Mouse (Mus musculus) MEL (cell line): ENCODE data around the gene Tiam1. TPM values are rescaled to one million over a fixed set of nuclear protein-coding genes. Genes with fewer than 3 reads are reported as not detected.

ENCODE experiments used
- DNase-seq: peaks from one replicate; pipeline ENCODE4 v3.0.0; 2011; ENCODE audit warnings: low read depth, low spot score
- H3K27ac ChIP-seq: 2 replicates; pipeline ENCODE4 v1.5.1; 2012; ENCODE audit warnings: low read depth, mild to moderate bottlenecking, control low read depth, low read length, moderate library complexity; ENCODE audit not compliant: control insufficient read depth
- H3K27me3 ChIP-seq, 2 experiments: fragments of 150-350 bp in 1 of 2; sonication (generic) in 1 of 2; 2 replicates each; pipeline ENCODE4 v1.6.1; 2012; ENCODE audit warnings: low read length in 2 of 2, mild to moderate bottlenecking in 2 of 2, improper control_type of control experiment in 1 of 2, moderate library complexity in 1 of 2; ENCODE audit not compliant: insufficient read depth in 2 of 2, control insufficient read depth in 1 of 2
- H3K36me3 ChIP-seq, 2 experiments: 2 replicates each; pipeline ENCODE4 v1.6.1; 2012 to 2014; ENCODE audit warnings: low read length in 2 of 2, improper control_type of control experiment in 1 of 2, inconsistent platforms in 1 of 2, mild to moderate bottlenecking in 1 of 2; ENCODE audit not compliant: insufficient read depth in 2 of 2, control insufficient read depth in 1 of 2
- H3K4me1 ChIP-seq, 2 experiments: fragments of 150-350 bp in 1 of 2; sonication (generic) in 1 of 2; 2 replicates each; pipeline ENCODE4 v1.6.1; 2012; ENCODE audit warnings: low read length in 2 of 2, improper control_type of control experiment in 1 of 2, mild to moderate bottlenecking in 1 of 2; ENCODE audit not compliant: insufficient read depth in 2 of 2, control insufficient read depth in 1 of 2
- H3K4me3 ChIP-seq, 2 experiments: fragments of 150-350 bp in 1 of 2; sonication (generic) in 1 of 2; 2 replicates each; pipeline ENCODE4 v1.5.1; 2012; ENCODE audit warnings: low read depth in 2 of 2, low read length in 2 of 2, mild to moderate bottlenecking in 2 of 2, moderate library complexity in 2 of 2, control low read depth in 1 of 2, improper control_type of control experiment in 1 of 2; ENCODE audit not compliant: control insufficient read depth in 1 of 2, insufficient read depth in 1 of 2
- H3K79me2 ChIP-seq: 2 replicates; pipeline ENCODE4 v1.6.1; 2012; ENCODE audit warnings: mild to moderate bottlenecking, low read length, moderate library complexity; ENCODE audit not compliant: control insufficient read depth, poor library complexity, insufficient read depth
- H3K9ac ChIP-seq: 2 replicates; pipeline ENCODE4 v1.6.1; 2012; ENCODE audit warnings: low read depth, mild to moderate bottlenecking, control low read depth, low read length, moderate library complexity; ENCODE audit not compliant: control insufficient read depth, poor library complexity, severe bottlenecking
- H3K9me3 ChIP-seq: fragments of 150-350 bp; sonication (generic); replicated peaks from 2 replicates; pipeline ENCODE4 v1.6.1; 2012; ENCODE audit warnings: mild to moderate bottlenecking, low read length, improper control_type of control experiment, moderate library complexity; ENCODE audit not compliant: insufficient read depth
- BHLHE40 ChIP-seq: IDR thresholded peaks from 2 replicates; pipeline ENCODE4 v1.6.1; 2012; ENCODE audit warnings: low read depth, mild to moderate bottlenecking, inconsistent platforms, low read length, improper control_type of control experiment, borderline replicate concordance
- CHD1 ChIP-seq: IDR thresholded peaks from 2 replicates; pipeline ENCODE4 v1.6.1; 2012; ENCODE audit warnings: low read depth, mild to moderate bottlenecking, inconsistent platforms, low read length, improper control_type of control experiment
- CTCF ChIP-seq, 3 experiments: IDR thresholded peaks in 2 of 3; conservative IDR thresholded peaks in 1 of 3; 2 replicates each; pipeline ENCODE4 v1.5.1; 2011 to 2012; ENCODE audit warnings: low read length in 3 of 3, low read depth in 2 of 3, mild to moderate bottlenecking in 2 of 3, improper control_type of control experiment in 1 of 3, inconsistent platforms in 1 of 3, mixed read lengths in 1 of 3, moderate library complexity in 1 of 3; ENCODE audit not compliant: control insufficient read depth in 1 of 3, insufficient read depth in 1 of 3, poor library complexity in 1 of 3, severe bottlenecking in 1 of 3
- EP300 ChIP-seq, 2 experiments: IDR thresholded peaks; 2 replicates each; pipeline ENCODE4 v1.6.1; 2011; ENCODE audit warnings: improper control_type of control experiment in 2 of 2, low read length in 2 of 2, low read depth in 1 of 2, mild to moderate bottlenecking in 1 of 2
- ETS1 ChIP-seq: IDR thresholded peaks from 2 replicates; pipeline ENCODE4 v1.6.1; 2012; ENCODE audit warnings: low read depth, mild to moderate bottlenecking, inconsistent platforms, low read length, improper control_type of control experiment, moderate library complexity
- GATA1 ChIP-seq: IDR thresholded peaks from 2 replicates; pipeline ENCODE4 v1.6.1; 2011; ENCODE audit warnings: low read depth, low read length, improper control_type of control experiment
- HCFC1 ChIP-seq: IDR thresholded peaks from 2 replicates; pipeline ENCODE4 v1.6.1; 2012; ENCODE audit warnings: low read depth, mild to moderate bottlenecking, inconsistent platforms, low read length, improper control_type of control experiment, moderate library complexity
- KAT2A ChIP-seq: conservative IDR thresholded peaks from 2 replicates; pipeline ENCODE4 v1.6.1; 2012; ENCODE audit warnings: low read depth, low read length, improper control_type of control experiment, inconsistent platforms
- MAX ChIP-seq: IDR thresholded peaks from 2 replicates; pipeline ENCODE4 v1.6.1; 2011; ENCODE audit warnings: low read length, improper control_type of control experiment
- MAZ ChIP-seq: IDR thresholded peaks from 2 replicates; pipeline ENCODE4 v1.6.1; 2012; ENCODE audit warnings: low read depth, mild to moderate bottlenecking, inconsistent platforms, low read length, improper control_type of control experiment
- MXI1 ChIP-seq: IDR thresholded peaks from 2 replicates; pipeline ENCODE4 v1.6.1; 2011; ENCODE audit warnings: mild to moderate bottlenecking, low read depth, low read length, improper control_type of control experiment
- MYC ChIP-seq: IDR thresholded peaks from 2 replicates; pipeline ENCODE4 v1.6.1; 2011; ENCODE audit warnings: low read depth, mild to moderate bottlenecking, low read length, improper control_type of control experiment, moderate library complexity
- POLR2AphosphoS2 ChIP-seq: IDR thresholded peaks from 2 replicates; pipeline ENCODE4 v1.6.1; 2011; ENCODE audit warnings: low read length, improper control_type of control experiment
- POLR2AphosphoS5 ChIP-seq: IDR thresholded peaks from 2 replicates; pipeline ENCODE4 v1.6.1; 2012; ENCODE audit warnings: low read depth, borderline replicate concordance, mild to moderate bottlenecking, inconsistent platforms, low read length, moderate library complexity, mixed read lengths
- SIN3A ChIP-seq: IDR thresholded peaks from 2 replicates; pipeline ENCODE4 v1.6.1; 2012; ENCODE audit warnings: low read length, improper control_type of control experiment, inconsistent platforms
- TAL1 ChIP-seq: IDR thresholded peaks from 2 replicates; pipeline ENCODE4 v1.6.1; 2012; ENCODE audit warnings: mild to moderate bottlenecking, inconsistent platforms, low read length, moderate library complexity, mixed read lengths
- TBP ChIP-seq: IDR thresholded peaks from 2 replicates; pipeline ENCODE4 v1.8.0; 2011; ENCODE audit warnings: low read depth, low read length, improper control_type of control experiment
- UBTF ChIP-seq: IDR thresholded peaks from 2 replicates; pipeline ENCODE4 v1.6.1; 2012; ENCODE audit warnings: low read depth, mild to moderate bottlenecking, inconsistent platforms, low read length, improper control_type of control experiment, moderate library complexity, borderline replicate concordance; ENCODE audit not compliant: insufficient read depth
- USF1 ChIP-seq: IDR thresholded peaks from 2 replicates; pipeline ENCODE4 v1.6.1; 2014; ENCODE audit warnings: low read depth, mild to moderate bottlenecking, inconsistent platforms, low read length, improper control_type of control experiment, moderate library complexity
- USF2 ChIP-seq, 2 experiments: IDR thresholded peaks; 2 replicates each; pipeline ENCODE4 v1.6.1; 2011 to 2012; ENCODE audit warnings: improper control_type of control experiment in 2 of 2, low read length in 2 of 2, borderline replicate concordance in 1 of 2, inconsistent platforms in 1 of 2, low read depth in 1 of 2, mild to moderate bottlenecking in 1 of 2; ENCODE audit not compliant: insufficient read depth in 1 of 2
- ZMIZ1 ChIP-seq: IDR thresholded peaks from 2 replicates; pipeline ENCODE4 v1.6.1; 2012; ENCODE audit warnings: low read depth, mild to moderate bottlenecking, inconsistent platforms, low read length, improper control_type of control experiment, moderate library complexity
- polyA plus RNA-seq, 2 experiments: library from polyadenylated mRNA; stranded (reverse) in 1 of 2; unstranded in 1 of 2; fragments of >175 nt in 1 of 2; fragments of >200 nt in 1 of 2; gene quantifications; 2 replicates each; pipeline versions ENCODE4 v1.2.1 to v1.2.4; 2012; ENCODE audit warnings: low replicate concordance in 2 of 2, low read depth in 1 of 2; ENCODE audit not compliant: insufficient read length in 2 of 2, insufficient read depth in 1 of 2, missing spikeins in 1 of 2
- total RNA-seq: library from RNA; depleted of rRNA; stranded (reverse); fragments of 300-350 nt; gene quantifications from 2 replicates; pipeline ENCODE4 v1.2.3, GENCODE M21; 2012

Gene Tiam1
- total and polyA plus RNA-seq, 3 experiments: 15.0 to 23.9 (median 19.9) TPM

DNA sequence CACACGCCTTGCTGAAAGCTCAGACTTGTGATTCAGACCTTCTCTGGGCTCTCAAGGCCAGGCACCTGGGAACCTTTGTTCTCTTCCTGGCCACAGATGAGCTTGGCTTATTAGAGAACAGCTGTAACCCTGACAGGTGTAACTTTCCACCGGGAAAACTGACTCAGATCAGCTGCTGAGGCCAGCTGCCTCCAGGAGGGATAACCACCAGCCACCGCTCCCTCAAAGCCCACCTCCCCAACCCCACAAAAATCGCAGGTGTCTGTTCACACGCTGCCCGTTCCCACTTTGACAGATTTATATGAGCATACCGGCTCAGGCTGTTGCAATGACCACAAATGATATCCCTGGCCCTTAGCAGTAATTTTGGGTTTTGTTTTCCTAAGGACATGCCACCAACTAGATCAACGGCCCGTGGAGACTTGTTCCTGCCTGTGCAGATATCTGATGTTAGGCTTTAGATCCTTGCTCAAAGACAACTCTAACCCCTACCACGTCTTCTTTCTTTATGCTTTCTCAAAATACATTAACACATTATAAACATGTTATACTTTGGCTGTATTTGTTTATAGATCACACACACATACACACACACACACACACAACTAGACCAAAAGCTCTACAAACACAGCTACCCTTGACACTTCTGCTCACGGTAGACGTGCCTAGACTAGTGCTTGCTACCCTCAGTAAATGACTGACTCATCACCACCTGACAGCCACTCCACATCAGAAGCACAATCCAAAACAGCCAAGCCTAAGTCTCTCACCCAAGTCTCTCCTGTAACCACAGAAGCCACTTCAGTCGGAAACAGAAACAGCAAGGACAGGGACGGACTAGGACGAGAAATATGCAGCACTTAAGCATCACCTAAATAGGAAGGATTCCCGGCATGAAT, 169.5 kb downstream of the Tiam1 start:
- Histone ChIP-seq H3K4me1 (peaks cover 8 to 31% of the 10 kb centered on the region in 2 experiments), H3K9ac (no peak overlapping the region), H3K27ac (no peak overlapping the region), H3K9me3 (no peaks in the 10 kb centered on the region), H3K36me3 (peaks cover 0 to 21% of the 10 kb centered on the region in 2 experiments; a peak in 2 of 4 replicates), H3K79me2 (no peaks in the 10 kb centered on the region), H3K27me3 (no peaks in the 10 kb centered on the region), H3K4me3 (no peak overlapping the region)
- TF ChIP-seq MXI1 (no peak), CHD1 (no peak), POLR2AphosphoS2 (no peak), MAX (no peak), HCFC1 (no peak)
- DNase-seq: peak; percentile 37

DNA sequence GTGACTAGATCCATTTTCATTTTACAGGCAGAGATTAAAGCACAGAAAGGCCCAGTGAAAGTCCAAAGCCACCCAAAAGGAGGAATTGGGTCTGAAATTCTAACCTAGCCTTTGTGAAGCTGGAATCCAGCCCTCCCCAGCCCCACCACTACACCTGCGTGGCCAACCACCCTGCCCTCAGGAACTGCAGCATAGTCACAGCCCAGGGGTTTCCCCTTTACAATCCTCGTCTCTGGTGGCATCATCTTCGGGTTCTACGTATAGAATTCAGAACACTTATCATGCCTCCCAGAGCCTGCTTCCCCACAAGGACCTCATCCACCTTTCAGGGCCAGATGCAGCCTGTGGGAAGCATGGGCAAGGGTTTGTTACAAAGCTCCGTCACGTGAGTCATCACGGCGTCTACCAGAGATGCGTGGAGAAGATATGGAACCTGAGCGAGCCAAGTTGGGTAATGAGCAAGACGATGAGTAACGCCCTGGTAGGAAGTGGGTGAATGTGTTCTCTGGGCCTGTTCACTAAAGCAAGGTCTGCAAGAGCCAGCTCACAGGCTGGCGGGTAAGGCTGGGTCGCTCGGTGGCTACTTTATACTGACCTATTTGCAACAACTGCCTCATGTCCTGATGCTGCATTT, 170.6 kb downstream of the Tiam1 start:
- no peak overlapping the region for H3K4me3 ChIP-seq
- H3K9ac ChIP-seq: no peak overlapping the region
- H3K27me3 ChIP-seq: no peaks in the 10 kb centered on the region
- H3K79me2 ChIP-seq: no peaks in the 10 kb centered on the region
- H3K4me1 ChIP-seq: peaks cover 8 to 31% of the 10 kb centered on the region in 2 experiments
- no peaks in the 10 kb centered on the region for H3K9me3 ChIP-seq
- peak; percentile 85 for DNase-seq
- TF ChIP-seq POLR2AphosphoS5 (no peak), KAT2A (no peak), SIN3A (no peak), TAL1 (0 out of 2 replicates have a peak, but pooled peaks have one; percentile 25), GATA1 (peak; percentile 95), ZMIZ1 (no peak), CTCF (IDR thresholded peaks at IDR 0.05 in 2 of 3, conservative IDR thresholded peaks at IDR 0.05 in 1 of 3; ENCODE audit: control insufficient read depth in 1 of 3, insufficient read depth in 1 of 3, low read depth in 2 of 3, low read length in 3 of 3, poor library complexity in 1 of 3, severe bottlenecking in 1 of 3) (no peak), MXI1 (peak; percentile 73; the same call in 1 of the 2 replicates), TBP (no peak), BHLHE40 (peak; percentile 96), UBTF (no peak), MAX (peak; percentile 69), ETS1 (peak; percentile 62; the same call in 1 of the 2 replicates), USF2 (IDR thresholded peaks at IDR 0.05; ENCODE audit: borderline replicate concordance in 1 of 2, insufficient read depth in 1 of 2, low read depth in 1 of 2, low read length in 2 of 2) (peak in 1 of 2 experiments; percentile 58; a peak in 1 of 4 replicates), EP300 (IDR thresholded peaks at IDR 0.05; ENCODE audit: low read depth in 1 of 2, low read length in 2 of 2) (peak; percentile 34 to 44; a peak in 3 of 4 replicates), MAZ (no peak), MYC (peak; percentile 35; the same call in 1 of the 2 replicates), USF1 (peak; percentile 93)
- H3K36me3 ChIP-seq: peaks cover 0 to 21% of the 10 kb centered on the region in 2 experiments; a peak in 2 of 4 replicates
- peak overlapping the region; percentile 32; the same call in 1 of the 2 replicates for H3K27ac ChIP-seq
